Mouse (Mus musculus) kidney, postnatal 10 days (tissue): ENCODE measurements at regions not wholly inside any gene's neighbourhood (a gene's known extent, or its start where the extent isn't known, plus 50 kb on each side); places are given as distances from the start of the nearest gene placed in this dataset.
A peak's percentile ranks its signal among the peaks of the same experiment; 100 is the strongest.

Source experiments
- DNase-seq: peaks from one replicate; pipeline ENCODE4 v3.0.0; 2021; ENCODE audit warnings: mixed read lengths

DNA sequence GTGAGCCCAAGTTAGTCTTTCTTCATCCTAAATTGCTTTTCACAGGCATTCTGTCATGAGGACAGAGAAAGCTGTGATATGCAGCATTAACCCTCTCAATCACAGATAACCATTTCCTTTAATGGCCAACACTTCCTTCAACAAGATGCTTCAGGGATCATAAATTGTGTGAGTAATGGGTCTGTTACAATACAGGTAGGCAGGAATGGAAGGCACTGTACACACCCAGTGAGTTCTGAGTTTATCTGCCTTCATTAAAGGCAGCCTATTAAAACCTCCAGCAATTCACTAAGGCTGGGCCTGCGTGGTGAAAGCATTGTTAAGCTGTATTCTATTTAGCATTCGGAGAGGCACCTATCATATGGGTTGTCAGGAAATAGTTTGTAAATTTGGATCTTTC lies 248.2 kb upstream of the Htr2a start:
- no peak for DNase-seq

DNA sequence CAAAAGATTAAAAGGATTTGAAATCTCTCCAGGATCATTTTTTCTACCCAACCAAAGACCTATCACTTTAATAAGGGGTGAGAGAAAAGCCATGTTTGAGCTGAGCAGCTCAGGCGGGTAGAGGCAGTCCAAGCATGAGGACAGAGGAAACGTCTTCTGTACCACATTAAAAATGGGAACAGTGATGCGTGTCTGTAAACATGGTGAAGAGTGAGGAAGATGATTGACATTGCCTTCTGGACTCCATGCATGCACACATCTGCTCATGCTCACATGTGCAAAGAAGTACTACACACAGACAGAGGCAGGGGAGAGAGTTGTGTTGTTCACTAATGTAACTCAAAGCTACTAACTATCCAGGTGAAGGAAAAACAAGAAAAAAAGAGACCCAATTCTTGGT lies 243.4 kb upstream of the Htr2a start:
- no peak for DNase-seq

DNA sequence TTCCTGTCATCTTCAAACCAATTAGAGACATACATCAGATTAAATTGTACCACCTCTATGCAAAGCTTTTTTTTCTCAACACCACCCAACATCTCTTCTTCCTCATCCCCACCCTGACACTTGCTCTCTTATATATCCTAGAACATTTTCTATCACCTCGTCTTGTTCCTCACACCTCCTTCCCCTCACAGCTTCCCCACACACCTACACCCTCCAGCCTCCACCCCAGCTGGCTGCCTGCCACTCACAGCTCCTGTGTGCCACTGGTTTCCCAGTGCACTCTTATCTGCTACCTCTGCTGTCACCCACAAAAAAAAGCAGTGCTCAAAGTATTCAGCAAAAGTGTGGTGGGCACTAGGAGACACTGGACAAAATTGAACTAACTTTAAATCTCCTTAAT lies 231.2 kb upstream of the Htr2a start:
- no peak for DNase-seq

DNA sequence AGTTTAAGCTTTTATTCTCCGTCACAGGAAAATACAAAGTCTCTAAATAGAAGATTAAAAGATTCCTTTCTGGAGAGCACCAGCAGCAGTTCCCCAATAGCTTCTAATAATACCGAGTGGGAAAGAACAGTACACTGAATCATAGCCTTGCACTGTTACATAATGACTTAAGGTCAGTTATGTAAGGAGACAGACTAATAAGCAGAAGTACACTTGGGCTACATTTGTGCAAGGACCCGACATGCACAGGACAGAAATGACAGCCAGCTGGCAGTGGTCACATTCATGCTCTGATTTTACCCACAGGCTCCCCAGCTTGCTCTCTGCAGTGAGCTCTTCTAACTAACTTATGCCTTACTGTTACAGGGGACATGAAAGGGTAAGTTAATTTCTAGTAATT lies 212.4 kb upstream of the Htr2a start:
- no peak for DNase-seq

DNA sequence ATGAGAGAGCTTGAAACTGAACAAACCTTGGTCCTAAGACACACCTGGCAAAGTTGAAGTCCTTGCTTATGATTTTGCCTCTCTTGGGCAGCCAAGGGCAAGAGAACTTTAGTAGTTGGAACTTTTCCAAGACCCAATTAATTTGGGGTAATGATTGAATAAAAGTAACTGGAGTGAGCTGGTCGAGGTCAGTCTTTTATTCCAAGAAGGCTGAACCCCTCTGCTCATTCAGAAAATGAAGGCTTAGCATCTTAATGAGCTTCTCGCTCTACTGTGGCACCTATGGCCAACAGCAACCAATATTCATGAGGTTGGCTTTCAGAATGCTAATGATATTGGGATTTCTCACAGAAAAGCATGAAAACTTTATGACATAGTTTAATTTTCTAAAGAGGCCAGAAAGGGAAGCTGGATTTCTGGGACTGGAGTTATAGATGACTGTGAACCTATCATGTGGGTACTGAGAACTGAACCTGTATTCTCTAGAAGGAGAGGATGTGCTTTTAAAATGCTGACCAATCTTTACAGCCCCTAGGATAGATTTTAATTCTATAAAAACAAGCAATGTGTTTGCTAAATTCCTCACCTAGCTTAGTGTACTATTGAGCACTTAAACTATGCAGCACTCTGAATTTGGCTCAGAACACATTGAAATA lies 176.5 kb upstream of the Htr2a start:
- DNase-seq = peak; percentile 4

DNA sequence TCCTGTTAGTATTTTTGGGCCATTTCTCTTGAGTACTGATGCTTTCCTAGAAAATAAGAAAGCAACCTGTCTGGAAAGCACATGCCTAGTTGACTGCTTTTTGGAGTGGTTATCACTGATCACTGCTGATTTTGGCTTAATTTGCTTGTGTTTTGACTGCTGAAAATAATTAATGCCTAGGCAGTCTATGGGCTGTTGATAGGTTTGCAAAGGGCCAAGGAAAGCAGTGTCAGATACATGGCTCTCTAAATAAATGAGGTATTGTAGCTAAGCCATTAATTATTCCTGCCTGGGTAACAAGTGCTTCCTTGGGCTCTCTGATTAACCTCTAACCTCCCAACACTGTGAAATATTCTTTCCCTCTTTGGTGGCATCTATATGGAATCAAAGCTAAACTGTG lies 145.1 kb upstream of the Htr2a start:
- no peak for DNase-seq

DNA sequence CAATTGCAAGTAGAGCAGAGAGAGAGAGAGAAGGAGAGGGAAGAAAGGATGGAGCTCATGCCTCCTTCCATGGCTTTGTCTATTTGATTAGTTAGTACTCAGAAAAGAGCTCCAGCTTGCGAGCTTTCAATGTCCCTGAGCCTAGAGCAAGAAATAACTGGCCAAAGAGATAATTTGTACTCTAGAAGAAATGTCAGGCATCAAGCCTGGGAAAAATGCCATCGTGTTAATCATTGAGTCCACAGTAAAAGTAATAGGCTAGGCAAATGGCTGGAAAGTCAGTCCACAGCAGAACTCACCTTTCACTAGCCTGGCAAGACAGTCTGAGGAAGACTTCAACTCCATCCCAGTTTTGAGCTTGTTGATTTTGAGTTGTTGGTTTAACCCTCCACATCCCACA lies 129.1 kb upstream of the Htr2a start:
- DNase-seq = no peak

DNA sequence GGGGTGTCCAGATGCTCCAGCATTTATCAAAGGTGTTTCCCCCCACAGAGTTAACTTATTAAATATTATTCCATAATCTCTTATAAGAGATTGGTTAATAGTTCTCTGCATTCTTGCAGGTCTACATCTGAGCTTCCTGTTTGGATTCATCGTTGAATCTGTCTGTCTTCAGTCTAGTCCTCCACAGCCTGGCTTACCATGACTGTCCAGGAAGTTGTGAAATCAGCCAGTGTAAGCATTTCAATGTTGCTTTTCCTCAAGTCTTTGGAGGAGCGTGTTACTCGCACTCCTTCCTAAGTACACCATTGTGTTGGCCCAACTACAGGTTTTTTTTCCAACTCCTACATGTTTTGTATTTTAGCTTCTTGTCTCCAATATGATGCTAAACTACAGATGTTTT lies 124.2 kb upstream of the Htr2a start:
- no peak for DNase-seq

DNA sequence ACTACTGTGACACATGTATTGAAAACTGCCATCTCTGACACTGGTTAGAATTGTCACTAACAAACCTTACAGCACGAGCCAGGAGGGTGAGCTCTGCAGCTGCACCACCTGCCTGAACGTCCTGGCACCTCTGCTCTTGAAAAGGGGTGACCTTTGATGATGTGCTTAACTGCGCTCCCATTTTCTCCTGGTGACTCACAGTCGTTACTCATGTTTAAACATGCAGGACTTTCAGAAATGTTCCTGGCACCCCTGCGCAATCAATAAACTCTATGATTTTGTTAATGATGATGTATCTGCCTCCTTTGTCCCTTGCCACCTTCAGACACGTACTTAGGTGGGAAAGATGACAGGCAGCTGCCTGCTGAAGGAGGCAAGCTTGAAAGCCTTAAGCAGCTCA lies 121.1 kb upstream of the Htr2a start:
- DNase-seq = no peak

DNA sequence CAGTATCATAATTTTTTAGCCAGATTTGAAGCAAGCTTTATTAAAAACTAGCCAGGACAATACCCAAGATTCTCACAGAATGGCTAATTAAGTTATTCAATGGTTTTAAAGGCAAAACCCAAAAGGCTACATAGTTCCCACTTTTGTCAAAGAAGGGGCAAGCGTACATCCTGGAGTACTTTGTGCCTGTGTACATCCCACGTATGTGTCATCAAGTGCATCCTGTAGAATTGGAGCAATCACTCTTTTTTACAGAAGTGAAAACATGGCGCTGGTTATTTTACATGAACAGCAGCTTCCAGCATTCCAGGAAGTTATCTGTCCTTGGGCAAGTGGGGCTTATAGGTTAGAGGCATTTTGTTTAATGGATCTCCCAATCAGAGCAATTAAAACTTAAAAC lies 119.0 kb upstream of the Htr2a start:
- no peak for DNase-seq

DNA sequence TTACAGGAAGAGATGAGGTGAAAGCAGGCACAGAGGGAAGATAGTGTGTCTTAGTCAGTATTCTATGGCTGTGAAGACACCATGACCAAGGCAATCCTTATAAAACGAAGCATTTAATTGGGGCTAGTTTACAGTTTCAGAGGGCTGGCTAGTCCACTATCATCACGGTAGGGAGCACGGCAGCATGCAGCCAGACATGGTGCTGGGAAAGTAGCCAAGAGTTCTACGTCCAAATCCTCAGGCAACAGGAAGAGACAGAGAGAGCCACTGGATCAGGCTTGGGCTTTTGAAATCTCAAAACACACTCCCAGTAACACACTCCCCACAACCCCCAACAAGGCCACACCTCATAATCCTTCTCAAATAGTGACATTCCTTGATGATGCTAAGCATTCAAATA lies 113.4 kb upstream of the Htr2a start:
- DNase-seq = peak; percentile 22

DNA sequence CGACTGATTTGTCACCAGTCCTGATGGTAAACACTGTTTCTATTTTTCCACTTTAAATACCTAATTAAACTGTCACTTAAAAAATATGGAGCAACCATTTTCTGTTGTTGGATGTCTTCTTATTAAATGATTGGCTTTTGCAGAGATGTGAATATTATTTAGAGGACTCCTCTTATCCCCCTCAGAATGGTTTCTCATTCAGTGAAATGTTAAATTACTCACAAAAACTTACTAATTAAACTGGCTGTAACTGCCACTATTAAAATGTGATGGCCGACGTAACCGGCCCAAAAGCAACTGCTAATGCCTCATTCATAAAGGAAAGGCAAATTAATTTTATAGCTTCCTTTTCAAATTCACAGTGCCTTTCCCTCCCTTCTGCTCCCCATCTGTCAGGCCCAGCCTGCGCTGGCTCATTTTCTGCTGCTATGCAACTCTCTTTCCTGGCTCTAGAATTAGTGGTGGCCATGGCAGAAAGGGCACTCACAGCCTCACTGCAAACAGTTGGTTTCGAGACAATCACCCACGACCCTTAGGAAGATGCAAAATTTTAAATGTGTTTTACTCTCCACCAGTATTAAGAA lies 111.2 kb upstream of the Htr2a start:
- no peak for DNase-seq

DNA sequence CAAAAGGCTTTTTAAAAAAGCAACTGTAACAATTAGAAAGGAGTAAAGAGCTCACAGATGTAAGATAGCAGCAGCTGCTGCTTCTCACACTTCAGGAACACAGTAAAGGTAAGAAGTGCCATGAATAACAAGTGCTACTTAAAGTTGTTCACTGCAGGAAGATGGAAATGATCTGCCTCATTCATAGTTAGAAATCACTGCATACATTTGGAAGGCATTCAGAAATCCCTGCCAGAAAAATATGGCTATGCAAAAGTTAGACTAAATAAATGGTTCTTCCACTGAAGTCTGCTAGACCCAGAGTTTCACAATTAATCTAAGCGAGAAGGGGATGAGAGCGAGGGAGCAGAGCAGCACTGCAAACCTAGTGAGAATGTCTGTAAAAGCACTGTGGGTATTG lies 102.5 kb upstream of the Htr2a start:
- DNase-seq = no peak

DNA sequence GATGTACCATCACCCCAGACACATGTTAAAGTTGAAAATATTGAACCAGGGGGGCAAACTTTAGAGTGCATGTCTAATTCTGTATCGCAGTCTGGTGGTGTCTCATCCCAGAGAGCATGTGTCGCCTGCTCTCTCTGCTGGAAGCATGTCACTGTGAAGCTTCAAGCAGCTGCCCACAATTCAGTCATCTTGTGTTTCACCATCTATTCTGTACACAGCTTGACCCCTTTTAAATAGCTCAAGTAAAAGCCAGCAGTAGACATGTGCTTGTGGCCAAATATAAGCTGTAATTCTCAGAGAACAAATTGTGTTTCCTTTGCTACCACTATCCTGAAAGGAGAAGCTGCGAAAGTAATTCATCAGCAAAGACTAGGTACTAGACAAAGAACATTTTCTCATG lies 96.6 kb upstream of the Htr2a start:
- DNase-seq = no peak

DNA sequence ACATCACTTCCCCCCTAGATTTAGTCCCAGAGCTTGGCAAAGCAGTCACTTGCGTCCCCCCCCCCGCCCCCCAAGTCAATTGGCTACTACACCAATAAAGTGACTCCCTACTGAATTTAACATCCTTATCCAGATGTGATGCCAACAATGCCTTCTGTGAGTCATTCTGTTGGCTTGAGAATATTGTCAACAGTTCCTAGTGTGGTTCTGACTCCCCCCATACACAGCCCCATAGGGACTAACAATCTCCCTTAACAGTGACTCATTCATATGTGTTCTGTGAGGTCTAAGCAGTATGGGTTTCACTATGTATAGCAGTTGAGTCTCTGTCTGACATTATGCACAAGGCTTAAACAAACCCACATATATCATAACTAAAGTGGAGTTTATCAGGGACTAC lies 89.5 kb upstream of the Htr2a start:
- DNase-seq = no peak

DNA sequence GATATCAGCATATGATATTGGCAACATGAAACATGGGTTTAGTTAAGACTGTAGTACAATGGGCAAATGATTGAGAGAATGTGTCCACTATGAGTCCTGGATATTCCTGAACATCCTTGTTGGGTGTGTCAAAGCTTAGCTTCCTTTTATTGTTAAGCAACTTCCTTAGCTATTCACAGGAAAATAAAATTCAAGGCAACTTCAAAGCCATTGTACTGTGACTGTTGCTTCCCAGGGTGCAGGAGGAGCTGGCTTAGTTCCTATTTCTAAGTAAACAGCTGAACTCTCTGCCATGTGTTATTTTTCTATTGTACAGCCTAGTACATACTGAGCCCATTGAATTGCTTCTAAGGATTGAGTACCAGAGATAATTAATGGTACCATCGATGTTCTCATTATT lies 87.0 kb upstream of the Htr2a start:
- no peak for DNase-seq

DNA sequence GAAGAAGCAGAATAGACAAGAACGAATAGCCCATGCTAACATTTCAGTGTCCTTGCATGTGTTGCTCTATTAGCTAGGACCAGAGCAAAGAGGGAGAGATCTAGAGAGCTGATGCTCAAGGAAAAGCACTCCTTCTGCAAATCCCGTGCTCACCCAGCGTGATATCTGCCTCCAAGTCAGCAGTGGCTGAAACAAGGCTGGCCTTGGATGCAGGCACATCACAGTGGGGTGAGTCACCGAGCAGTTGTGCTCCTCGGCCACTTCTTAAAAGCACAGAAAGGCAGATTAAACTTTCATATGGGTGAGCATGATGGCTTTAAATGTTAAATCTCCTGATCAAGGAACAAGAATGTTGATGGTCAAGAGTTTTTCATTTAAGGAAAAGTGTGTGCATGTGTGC lies 82.3 kb upstream of the Htr2a start:
- no peak for DNase-seq
